Mouse (Mus musculus) midbrain, embryonic 11.5 days (tissue): ENCODE data around the gene Vmn1r198. TPM values are rescaled to one million over a fixed set of nuclear protein-coding genes. Genes with fewer than 3 reads are reported as not detected.
"Not testable (repeated sequence)": the region's sequence is repeated elsewhere in the genome, so short reads cannot be mapped to it uniquely, and the experiment has no call there.

ENCODE experiments used
- ATAC-seq: fragments of 200-750 bp; cut with Nextera tagmentation; 2 replicates; pipeline ENCODE4 v1.8.0; 2017; ENCODE audit warnings: moderate TSS enrichment, moderate library complexity; ENCODE audit not compliant: low FRiP score
- DNase-seq: peaks from one replicate; pipeline ENCODE4 v3.0.0; 2015; ENCODE audit warnings: low spot score; ENCODE audit errors: missing footprints
- H3K27ac ChIP-seq: fragments of 300-500 bp; sonication (generic); 2 replicates; pipeline ENCODE4 v1.5.1; 2014; ENCODE audit warnings: low read depth, low read length
- H3K27me3 ChIP-seq: fragments of 300-500 bp; sonication (generic); 2 replicates; pipeline ENCODE4 v1.6.1; 2014; ENCODE audit warnings: mild to moderate bottlenecking, low read length, moderate library complexity, mixed read lengths; ENCODE audit not compliant: control insufficient read depth, insufficient read depth
- H3K36me3 ChIP-seq: fragments of 300-500 bp; sonication (generic); 2 replicates; pipeline ENCODE4 v1.6.1; 2014; ENCODE audit warnings: mild to moderate bottlenecking, low read length, moderate library complexity, mixed read lengths; ENCODE audit not compliant: control insufficient read depth, insufficient read depth
- H3K4me1 ChIP-seq: fragments of 300-500 bp; sonication (generic); 2 replicates; pipeline ENCODE4 v1.6.1; 2014; ENCODE audit warnings: low read length; ENCODE audit not compliant: control insufficient read depth, insufficient read depth
- H3K4me2 ChIP-seq: fragments of 300-500 bp; sonication (generic); 2 replicates; pipeline ENCODE4 v1.6.1; 2014; ENCODE audit warnings: mild to moderate bottlenecking, moderate library complexity
- H3K4me3 ChIP-seq: fragments of 300-500 bp; sonication (generic); 2 replicates; pipeline ENCODE4 v1.5.1; 2014; ENCODE audit warnings: low read depth, low read length
- H3K9ac ChIP-seq: fragments of 300-500 bp; sonication (generic); 2 replicates; pipeline ENCODE4 v1.6.1; 2014; ENCODE audit warnings: low read length
- H3K9me3 ChIP-seq: fragments of 300-500 bp; sonication (generic); 2 replicates; pipeline ENCODE4 v1.6.1; 2016; ENCODE audit warnings: low read length; ENCODE audit not compliant: control insufficient read depth
- WGBS: fragments of 180-500 bp; shearing (Covaris S2); extraction: QIAGEN DNeasy Blood & Tissue Kit; methylation state at CpG from one replicate; pipeline ENCODE4 v1.1.7; 2014; 5-methylcytosine and 5-hydroxymethylcytosine counted together
- polyA plus RNA-seq: library from polyadenylated mRNA; unstranded; fragments of >200 nt; fragmentation: Nextera tagmentation; extraction: Ambion mirVana; gene quantifications from 2 replicates; pipeline ENCODE4 v1.2.1, GENCODE M21; 2014

The Vmn1r198 gene
- polyA plus RNA-seq, 1 experiment from 2014 or later = not detected

GRCm38 (mm10) chr13:22381128-22381527 lies 31.0 kb downstream of the Vmn1r198 start:
- H3K4me2 ChIP-seq, H3K9ac ChIP-seq, H3K36me3 ChIP-seq, H3K27ac ChIP-seq, ATAC-seq, H3K4me1 ChIP-seq, H3K9me3 ChIP-seq, H3K4me3 ChIP-seq, H3K27me3 ChIP-seq, DNase-seq: not testable (repeated sequence)
- 81% methylated on average over 3 of the region's 3 CpGs for WGBS

DNA sequence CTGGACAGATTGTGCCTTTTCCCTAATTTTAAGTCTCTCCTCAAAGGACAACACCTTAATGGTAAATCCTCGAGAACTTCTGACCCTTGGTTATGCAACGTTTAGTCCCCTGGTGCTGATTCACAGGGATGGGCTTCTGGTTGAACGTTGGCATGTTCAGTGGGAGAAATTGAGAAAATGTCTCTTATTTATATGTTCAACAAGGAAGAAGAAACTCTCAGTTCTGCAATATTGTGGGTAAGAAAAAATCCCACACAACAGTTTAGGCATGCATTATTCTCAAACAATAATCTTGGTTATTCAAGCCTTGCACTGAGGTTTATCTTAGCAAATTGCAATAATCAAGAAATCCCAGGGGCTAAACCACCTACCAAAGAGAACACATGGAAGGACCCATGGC lies 33.2 kb downstream of the Vmn1r198 start:
- H3K36me3 ChIP-seq = no peaks in the 10 kb centered on the region
- no peak overlapping the region for H3K4me2 ChIP-seq
- H3K4me3 ChIP-seq = no peak overlapping the region
- no peak for ATAC-seq
- no peaks in the 10 kb centered on the region for H3K4me1 ChIP-seq
- H3K27ac ChIP-seq = no peak overlapping the region
- no peak overlapping the region for H3K9ac ChIP-seq
- H3K9me3 ChIP-seq = no peaks in the 10 kb centered on the region
- no peaks in the 10 kb centered on the region for H3K27me3 ChIP-seq
- 76% methylated on average over 3 of the region's 3 CpGs for WGBS
- no peak for DNase-seq

- H3K9me3 ChIP-seq = no peaks in the 10 kb centered on the region
- no peaks in the 10 kb centered on the region for H3K4me1 ChIP-seq
- no peaks in the 10 kb centered on the region for H3K27me3 ChIP-seq
- no peak overlapping the region for H3K9ac ChIP-seq
- H3K4me3 ChIP-seq = no peak overlapping the region
- 90% methylated on average over 1 of the region's 1 CpGs for WGBS
- ATAC-seq (no peak), DNase-seq (no peak)
- H3K27ac ChIP-seq = no peak overlapping the region
- H3K36me3 ChIP-seq = no peaks in the 10 kb centered on the region
- no peak overlapping the region for H3K4me2 ChIP-seq
Observed at GRCm38 (mm10) chr13:22387050-22387449, 36.9 kb downstream of the Vmn1r198 start.

- DNase-seq = no peak
- no peak within 1 kb of the TSS for H3K27ac ChIP-seq
- no peaks in the 10 kb centered on the region for H3K27me3 ChIP-seq
- H3K9ac ChIP-seq = no peak within 1 kb of the TSS
- H3K36me3 ChIP-seq = no peaks in the 10 kb centered on the region
- H3K4me3 ChIP-seq = no peak within 1 kb of the TSS
- no peaks in the 10 kb centered on the region for H3K9me3 ChIP-seq
- no peak for ATAC-seq
- WGBS = 11% methylated on average over 3 of the region's 3 CpGs
- no peaks in the 10 kb centered on the region for H3K4me1 ChIP-seq
- H3K4me2 ChIP-seq = no peak within 1 kb of the TSS
Observed at GRCm38 (mm10) chr13:22390073-22390472, 39.9 kb downstream of the Vmn1r198 start, which contains the start of gene Vmn1r200. Vmn1r200 (plus strand) TSS chr13:22390373.

DNA sequence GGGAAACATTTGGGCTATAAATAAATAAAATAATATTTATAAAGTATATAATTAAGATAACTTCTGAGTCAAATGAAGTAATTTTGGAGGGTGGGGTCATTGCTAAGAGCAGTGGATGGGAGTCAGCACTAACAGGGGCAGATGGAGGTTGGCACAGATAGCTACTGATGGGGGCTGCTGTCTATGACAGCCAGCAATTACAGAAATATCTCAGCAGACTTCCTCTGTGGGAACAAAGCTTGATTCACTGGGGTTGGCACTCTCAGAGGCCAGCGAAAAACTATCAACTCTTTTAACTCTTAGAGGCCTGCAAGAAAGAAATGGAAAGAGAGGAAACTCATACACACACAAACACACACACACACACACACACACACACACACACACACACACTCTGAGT lies 52.8 kb downstream of the Vmn1r198 start:
- no peak overlapping the region for H3K9ac ChIP-seq
- H3K27ac ChIP-seq = no peak overlapping the region
- H3K4me2 ChIP-seq = no peak overlapping the region
- no peak for ATAC-seq
- no peaks in the 10 kb centered on the region for H3K9me3 ChIP-seq
- H3K36me3 ChIP-seq = no peaks in the 10 kb centered on the region
- no peak for DNase-seq
- no peaks in the 10 kb centered on the region for H3K4me1 ChIP-seq
- WGBS = 67% methylated on average over 1 of the region's 1 CpGs
- H3K27me3 ChIP-seq = no peaks in the 10 kb centered on the region
- H3K4me3 ChIP-seq = no peak overlapping the region

Other genes starting within 250 kb of the Vmn1r198 start
- gene Vmn1r189, start 244.5 kb upstream of the Vmn1r198 start, polyA plus RNA-seq = not detected in 2 replicates
- not detected in 2 replicates for gene Vmn1r191, start 166.4 kb upstream of the Vmn1r198 start, polyA plus RNA-seq
- gene Vmn1r192, start 159.2 kb upstream of the Vmn1r198 start, polyA plus RNA-seq = not detected in 2 replicates
- not detected in 2 replicates for gene Vmn1r193, start 127.2 kb upstream of the Vmn1r198 start, polyA plus RNA-seq
- not detected in 2 replicates for gene Vmn1r194, start 106.1 kb upstream of the Vmn1r198 start, polyA plus RNA-seq
- gene Vmn1r195, start 79.8 kb upstream of the Vmn1r198 start, polyA plus RNA-seq = not detected in 2 replicates
- not detected in 2 replicates for gene Vmn1r196, start 60.4 kb upstream of the Vmn1r198 start, polyA plus RNA-seq
- gene Vmn1r197, start 25.8 kb upstream of the Vmn1r198 start, polyA plus RNA-seq = not detected in 2 replicates
- gene Vmn1r199, start 29.5 kb downstream of the Vmn1r198 start, polyA plus RNA-seq = not detected in 2 replicates
- gene Vmn1r200, start 40.0 kb downstream of the Vmn1r198 start, polyA plus RNA-seq = 0.20 TPM in 1 of 2 replicates, not detected in the other
- not detected in 2 replicates for gene Vmn1r201, start 121.6 kb downstream of the Vmn1r198 start, polyA plus RNA-seq
- gene Vmn1r202, start 155.0 kb downstream of the Vmn1r198 start, polyA plus RNA-seq = 0.03 TPM in 1 of 2 replicates, not detected in the other
- not detected in 2 replicates for gene Vmn1r203, start 167.8 kb downstream of the Vmn1r198 start, polyA plus RNA-seq
- gene Vmn1r204, start 202.8 kb downstream of the Vmn1r198 start, polyA plus RNA-seq = not detected in 2 replicates
- not detected in 2 replicates for gene Vmn1r205, start 242.6 kb downstream of the Vmn1r198 start, polyA plus RNA-seq